Mouse (Mus musculus) forebrain, embryonic 15.5 days (tissue): ENCODE results near the gene Smg6. TPM values are rescaled to one million over a fixed set of nuclear protein-coding genes. Genes with fewer than 3 reads are reported as not detected.

Source experiments
- ATAC-seq: fragments of 200-750 bp; cut with Nextera tagmentation; replicated peaks from 2 replicates; pipeline ENCODE4 v1.8.0; 2017; ENCODE audit warnings: mild to moderate bottlenecking, moderate TSS enrichment, moderate library complexity
- H3K27ac ChIP-seq: fragments of 300-500 bp; sonication (generic); replicated peaks from 2 replicates; pipeline ENCODE4 v1.5.1; 2015; ENCODE audit warnings: mild to moderate bottlenecking, inconsistent platforms
- H3K27me3 ChIP-seq: fragments of 300-500 bp; sonication (generic); 2 replicates; pipeline ENCODE4 v1.6.1; 2015; ENCODE audit warnings: inconsistent platforms
- H3K36me3 ChIP-seq: fragments of 300-500 bp; sonication (generic); 2 replicates; pipeline ENCODE4 v1.6.1; 2015; ENCODE audit warnings: mild to moderate bottlenecking, inconsistent platforms
- H3K4me1 ChIP-seq: fragments of 300-500 bp; sonication (generic); 2 replicates; pipeline ENCODE4 v1.6.1; 2015; ENCODE audit warnings: inconsistent platforms
- H3K4me2 ChIP-seq: fragments of 300-500 bp; sonication (generic); replicated peaks from 2 replicates; pipeline ENCODE4 v1.6.1; 2015; ENCODE audit warnings: mild to moderate bottlenecking, inconsistent platforms
- H3K4me3 ChIP-seq: fragments of 300-500 bp; sonication (generic); 2 replicates; pipeline ENCODE4 v1.5.1; 2015; ENCODE audit warnings: mild to moderate bottlenecking, inconsistent platforms
- H3K9ac ChIP-seq: fragments of 300-500 bp; sonication (generic); replicated peaks from 2 replicates; pipeline ENCODE4 v1.6.1; 2015; ENCODE audit warnings: mild to moderate bottlenecking, inconsistent platforms
- H3K9me3 ChIP-seq: fragments of 300-500 bp; sonication (generic); 2 replicates; pipeline ENCODE4 v1.6.1; 2016; ENCODE audit warnings: inconsistent platforms
- WGBS: fragments of 180-500 bp; shearing (Covaris S2); methylation state at CpG from one replicate; pipeline ENCODE4 v1.1.7; 2015; ENCODE audit warnings: mixed read lengths; 5-methylcytosine and 5-hydroxymethylcytosine counted together
- polyA plus RNA-seq: library from polyadenylated mRNA; unstranded; fragments of >200 nt; fragmentation: Nextera tagmentation; extraction: Ambion mirVana; gene quantifications from 2 replicates; pipeline ENCODE4 v1.2.1, GENCODE M21; 2015

Smg6 gene
- polyA plus RNA-seq, 1 experiment from 2014 or later, result 18.4 TPM

DNA sequence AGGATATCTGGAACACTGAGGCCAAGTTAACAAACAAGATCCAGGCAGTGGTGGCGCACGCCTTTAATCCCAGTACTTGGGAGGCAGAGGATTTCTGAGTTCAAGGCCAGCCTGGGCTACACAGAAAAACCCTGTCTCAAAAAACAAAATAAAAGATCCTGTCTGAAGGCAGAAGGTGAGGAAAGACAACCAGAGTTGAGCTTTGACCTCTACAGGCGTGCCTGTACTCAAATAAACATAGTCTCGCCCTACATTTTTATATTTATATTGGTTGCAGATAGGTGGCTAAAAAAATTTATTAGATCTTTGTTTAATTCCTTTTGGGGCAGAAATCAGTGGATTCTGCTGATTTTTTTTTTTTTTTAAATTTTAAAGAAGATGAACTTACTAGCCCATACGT, 23.2 kb upstream of the Smg6 start:
- WGBS, result 93% methylated on average over 5 of the region's 5 CpGs
- Histone ChIP-seq H3K36me3 (peaks cover 74% of the 10 kb centered on the region), H3K4me1 (peaks cover 8% of the 10 kb centered on the region), H3K9me3 (no peaks in the 10 kb centered on the region), H3K9ac (no peak overlapping the region), H3K4me2 (no peak overlapping the region), H3K4me3 (no peak overlapping the region), H3K27me3 (no peaks in the 10 kb centered on the region), H3K27ac (no peak overlapping the region)
- no peak for ATAC-seq

DNA sequence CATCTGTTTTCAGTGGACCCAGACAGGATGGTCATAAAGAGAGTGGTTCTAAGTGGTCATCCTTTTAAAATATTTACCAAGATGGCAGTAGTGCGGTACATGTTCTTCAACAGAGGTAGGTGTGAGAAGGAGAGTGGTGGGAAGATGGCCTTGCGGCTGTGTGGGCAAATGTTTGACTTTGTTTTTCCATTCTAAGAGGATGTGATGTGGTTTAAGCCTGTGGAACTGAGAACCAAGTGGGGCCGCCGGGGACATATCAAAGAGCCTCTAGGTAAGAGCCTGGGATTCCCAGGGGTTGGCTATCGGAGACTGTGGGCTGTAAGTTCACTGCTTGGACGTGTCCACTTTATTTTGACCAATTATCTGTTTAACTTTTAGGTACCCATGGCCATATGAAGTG, 17.8 kb upstream of the Smg6 start:
- Histone ChIP-seq H3K27ac (no peak overlapping the region), H3K9ac (no peak overlapping the region), H3K9me3 (no peaks in the 10 kb centered on the region), H3K36me3 (peaks cover 79% of the 10 kb centered on the region), H3K27me3 (no peaks in the 10 kb centered on the region), H3K4me1 (no peaks in the 10 kb centered on the region), H3K4me2 (no peak overlapping the region), H3K4me3 (no peak overlapping the region)
- ATAC-seq, result no peak
- 95% methylated on average over 6 of the region's 6 CpGs for WGBS

DNA sequence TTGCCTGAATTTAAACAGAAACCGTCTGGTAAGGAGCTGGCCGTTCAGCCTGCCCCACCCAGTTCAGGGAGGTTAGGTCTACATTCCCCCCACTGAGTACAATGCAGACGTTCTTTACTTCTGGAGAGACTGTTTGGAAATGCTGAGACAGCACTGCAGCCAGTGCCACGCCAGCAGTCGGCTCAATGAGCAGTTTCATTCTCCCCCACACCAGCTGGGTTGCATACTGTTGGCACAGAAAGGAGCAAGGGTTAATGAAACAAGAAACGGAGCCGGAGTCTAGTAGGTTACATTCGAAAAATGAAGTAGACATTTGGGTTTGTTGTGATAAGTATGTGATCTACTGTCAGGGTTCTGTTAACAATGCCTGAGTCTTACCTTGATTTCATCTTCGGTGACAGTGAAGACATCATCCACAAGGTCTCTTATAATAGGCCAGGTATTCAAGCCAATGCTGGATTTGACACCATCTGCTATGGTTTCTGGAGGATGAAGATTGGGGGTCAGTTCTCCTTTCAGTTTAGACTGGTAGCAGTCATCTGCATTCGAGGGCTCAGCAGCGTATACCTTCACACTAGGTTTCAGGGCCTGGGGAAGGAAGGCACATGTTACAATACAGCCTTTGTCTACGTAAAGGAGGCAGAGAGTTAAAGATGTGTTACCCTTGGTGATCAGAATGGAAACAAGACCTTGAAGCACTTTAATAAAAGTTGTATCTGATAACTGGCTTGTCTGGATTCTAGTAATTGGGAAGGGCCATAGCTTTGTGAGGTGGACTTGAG, 16.8 kb upstream of the Smg6 start:
- Histone ChIP-seq H3K4me3 (no peak overlapping the region), H3K4me1 (no peaks in the 10 kb centered on the region), H3K27me3 (no peaks in the 10 kb centered on the region), H3K9ac (no peak overlapping the region), H3K36me3 (peaks cover 70% of the 10 kb centered on the region), H3K27ac (no peak overlapping the region), H3K9me3 (no peaks in the 10 kb centered on the region), H3K4me2 (no peak overlapping the region)
- no peak for ATAC-seq
- WGBS, result 87% methylated on average over 12 of the region's 12 CpGs

DNA sequence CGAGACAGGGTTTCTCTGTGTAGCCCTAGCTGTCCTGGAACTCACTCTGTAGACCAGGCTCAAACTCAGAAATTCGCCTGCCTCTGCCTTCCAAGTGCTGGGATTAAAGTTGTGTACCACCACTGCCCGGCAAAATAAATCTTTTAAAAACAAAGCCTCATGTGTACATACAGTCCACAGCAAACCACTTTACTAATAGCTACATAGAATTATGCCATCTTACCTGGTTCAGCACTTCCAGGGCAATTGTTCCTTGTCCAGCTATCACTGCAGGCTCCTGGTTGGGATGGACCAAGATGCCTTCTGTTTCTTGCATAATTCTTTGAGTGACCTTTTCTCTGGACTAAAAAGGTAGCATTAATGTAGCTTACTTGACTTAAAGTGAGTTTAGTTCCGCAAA, 15.6 kb upstream of the Smg6 start:
- H3K27me3 ChIP-seq, result no peaks in the 10 kb centered on the region
- H3K4me3 ChIP-seq, result no peak overlapping the region
- H3K9ac ChIP-seq, result no peak overlapping the region
- H3K36me3 ChIP-seq, result peaks cover 58% of the 10 kb centered on the region
- H3K4me1 ChIP-seq, result no peaks in the 10 kb centered on the region
- ATAC-seq, result no peak
- WGBS, result 95% methylated on average over 4 of the region's 4 CpGs
- no peak overlapping the region for H3K4me2 ChIP-seq
- H3K27ac ChIP-seq, result no peak overlapping the region
- H3K9me3 ChIP-seq, result no peaks in the 10 kb centered on the region

DNA sequence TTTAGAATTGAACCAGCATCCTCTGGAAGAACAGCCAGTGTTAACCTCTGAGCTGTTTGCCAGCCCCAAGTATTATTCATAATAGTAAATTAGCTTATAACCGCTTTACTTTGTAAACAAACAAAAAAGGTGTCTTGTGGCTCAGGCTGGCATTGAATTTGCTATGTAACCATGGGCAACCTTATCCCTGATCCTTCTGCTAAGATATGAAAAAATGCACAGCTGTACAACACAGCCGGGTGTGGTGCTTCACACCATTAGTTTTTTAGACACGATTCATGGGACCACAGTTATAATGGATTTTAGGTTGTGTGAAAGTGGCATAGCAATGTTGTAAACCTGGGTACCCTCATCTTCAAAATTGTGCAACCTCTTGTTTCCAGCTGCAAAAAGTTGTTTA, 13.1 kb upstream of the Smg6 start:
- peaks cover 37% of the 10 kb centered on the region for H3K36me3 ChIP-seq
- WGBS, result 90% methylated on average over 3 of the region's 3 CpGs
- H3K27me3 ChIP-seq, result no peaks in the 10 kb centered on the region

DNA sequence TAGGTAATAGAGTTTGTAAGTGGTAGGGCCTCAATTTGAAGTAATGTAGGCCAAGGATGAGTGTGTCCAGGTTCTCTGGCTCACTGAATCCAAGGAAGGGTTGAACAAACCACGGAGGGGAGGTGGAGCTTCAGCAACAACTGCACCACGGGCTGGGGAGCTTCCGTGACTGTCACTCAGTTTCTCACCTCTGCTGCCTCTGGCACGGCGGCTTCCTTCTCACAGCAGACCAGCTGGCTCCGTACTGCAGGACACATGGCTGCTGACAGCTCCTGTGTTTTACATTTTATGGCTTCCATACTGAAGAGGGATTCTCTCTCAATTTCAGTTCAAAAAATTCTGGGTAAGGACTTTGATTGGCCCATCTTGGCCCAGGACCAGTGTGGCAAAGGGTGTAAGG, 6.4 kb upstream of the Smg6 start:
- Histone ChIP-seq H3K36me3 (peaks cover 24% of the 10 kb centered on the region), H3K27ac (peak overlapping the region; percentile 62), H3K9ac (no peak overlapping the region), H3K27me3 (no peaks in the 10 kb centered on the region), H3K4me1 (peaks cover 12% of the 10 kb centered on the region), H3K4me2 (no peak overlapping the region), H3K4me3 (no peak overlapping the region), H3K9me3 (no peaks in the 10 kb centered on the region)
- no peak for ATAC-seq
- 63% methylated on average over 6 of the region's 6 CpGs for WGBS

More for the DNA sequence above, 13.1 kb upstream of the Smg6 start:
- Histone ChIP-seq H3K27ac (no peak overlapping the region), H3K9ac (no peak overlapping the region), H3K9me3 (no peaks in the 10 kb centered on the region), H3K4me1 (no peaks in the 10 kb centered on the region), H3K4me3 (no peak overlapping the region), H3K4me2 (no peak overlapping the region)
- no peak for ATAC-seq

DNA sequence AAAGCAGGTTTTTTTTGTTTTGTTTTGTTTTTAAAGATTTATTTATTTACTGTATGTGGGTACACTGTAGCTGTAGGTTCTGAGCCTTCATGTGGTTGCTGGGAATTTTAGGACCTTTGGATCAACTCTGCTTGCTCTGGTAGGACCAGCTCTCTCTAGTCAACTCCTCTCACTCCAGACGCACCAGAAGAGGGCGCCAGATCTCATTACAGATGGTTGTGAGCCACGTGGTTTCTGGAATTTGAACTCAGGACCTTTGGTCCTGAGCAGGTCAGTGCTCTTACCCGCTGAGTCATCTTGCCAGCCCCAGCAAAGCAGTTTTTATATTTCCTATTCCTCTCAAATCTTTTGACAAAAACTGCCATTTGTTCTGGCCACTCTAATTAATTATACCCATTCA, 1.5 kb upstream of the Smg6 start:
- Histone ChIP-seq H3K9ac (no peak overlapping the region), H3K9me3 (no peaks in the 10 kb centered on the region), H3K4me3 (no peak overlapping the region), H3K36me3 (peaks cover 3% of the 10 kb centered on the region; the same call in 1 of the 2 replicates), H3K4me1 (peaks cover 31% of the 10 kb centered on the region), H3K4me2 (no peak overlapping the region), H3K27ac (no peak overlapping the region), H3K27me3 (no peaks in the 10 kb centered on the region)
- 62% methylated on average over 4 of the region's 4 CpGs for WGBS
- no peak for ATAC-seq

DNA sequence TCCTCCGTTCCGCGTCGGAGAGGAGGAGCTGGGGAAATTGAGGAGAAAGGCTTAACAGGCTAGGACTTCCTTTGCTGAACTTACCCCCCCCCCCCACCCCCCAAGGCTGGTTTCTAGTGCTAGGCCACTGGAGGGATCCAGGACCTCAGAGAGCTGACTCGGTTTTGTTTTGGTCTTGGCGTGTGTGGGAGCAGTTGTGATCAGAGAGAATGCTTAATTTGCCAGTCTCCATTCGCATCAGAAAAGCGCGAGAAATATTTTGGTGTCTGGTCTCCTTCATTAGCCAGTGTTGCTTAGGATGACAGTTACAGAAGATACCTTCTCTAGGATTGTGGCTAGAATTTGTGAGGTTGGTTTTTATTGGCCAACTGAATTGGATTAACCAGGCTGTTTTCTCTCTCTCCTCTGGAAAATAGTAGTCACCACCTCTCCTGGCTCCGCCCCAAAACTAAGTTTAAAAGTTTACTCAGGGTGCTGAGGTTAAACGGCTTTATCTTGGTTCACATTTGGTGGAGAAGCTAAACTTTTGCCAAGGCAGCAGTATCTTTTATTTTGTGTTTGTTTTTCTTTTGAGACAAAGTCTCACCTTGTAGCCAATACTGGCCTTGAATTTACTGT, 874 bp downstream of the Smg6 start:
- ATAC-seq, result no peak

DNA sequence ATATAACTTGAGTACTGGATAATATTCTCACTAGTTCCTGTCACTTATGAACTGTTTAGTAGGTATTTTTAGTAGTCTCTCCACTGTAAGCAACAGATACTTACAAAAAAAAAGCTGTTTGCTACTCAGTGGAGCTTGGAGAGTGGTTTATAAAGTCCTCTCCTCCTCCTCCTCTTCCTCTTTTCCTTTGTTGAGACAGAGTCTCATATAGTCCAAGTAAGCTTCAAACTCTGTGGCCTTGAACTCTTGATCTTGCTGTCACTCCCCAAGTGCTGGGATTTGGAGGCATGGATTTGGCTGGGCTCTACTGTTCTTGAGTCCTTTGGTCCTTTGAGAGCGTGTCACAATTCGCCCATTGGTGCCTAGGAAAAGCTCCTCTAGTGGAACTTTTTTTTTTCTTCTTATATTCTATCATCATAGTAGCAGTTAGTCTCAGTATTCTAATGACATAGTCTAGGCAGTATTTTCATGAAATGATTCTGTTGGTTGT, 1.7 kb downstream of the Smg6 start:
- Histone ChIP-seq H3K4me2 (0 out of 2 replicates have a peak overlapping the region, but pooled peaks have one; percentile 60), H3K9ac (no peak overlapping the region)

More for the DNA sequence above, 874 bp downstream of the Smg6 start:
- H3K27me3 ChIP-seq, result no peaks in the 10 kb centered on the region
- peaks cover 5% of the 10 kb centered on the region; the same call in 1 of the 2 replicates for H3K36me3 ChIP-seq
- H3K4me2 ChIP-seq, result peak overlapping the region; percentile 60
- peak overlapping the region; percentile 97 for H3K9ac ChIP-seq
- H3K9me3 ChIP-seq, result no peaks in the 10 kb centered on the region
- peaks cover 22% of the 10 kb centered on the region for H3K4me1 ChIP-seq
- peak overlapping the region; percentile 94 for H3K4me3 ChIP-seq
- peak overlapping the region; percentile 97 for H3K27ac ChIP-seq
- WGBS, result 10% methylated on average over 11 of the region's 11 CpGs

DNA sequence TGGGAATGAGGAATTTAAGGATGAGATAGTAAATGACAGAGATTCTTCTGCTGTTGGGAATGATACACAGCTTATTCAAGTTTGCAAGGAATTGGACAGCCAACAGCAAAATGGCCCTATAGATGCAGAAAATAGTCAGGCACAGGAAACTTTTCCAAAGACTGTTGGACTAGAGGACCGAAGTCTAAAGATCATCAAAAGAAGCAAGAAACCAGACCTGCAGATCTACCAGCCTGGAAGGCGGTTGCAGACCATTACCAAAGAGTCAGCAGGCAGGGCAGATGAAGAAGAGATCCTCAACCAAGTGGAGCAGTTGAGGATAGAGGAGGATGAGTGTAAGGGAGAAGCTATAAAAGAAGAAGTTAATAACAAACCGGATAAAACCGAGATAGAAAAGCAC, 3.5 kb downstream of the Smg6 start:
- no peaks in the 10 kb centered on the region for H3K27me3 ChIP-seq
- WGBS, result 92% methylated on average over 4 of the region's 4 CpGs
- H3K36me3 ChIP-seq, result peaks cover 27% of the 10 kb centered on the region
- H3K4me3 ChIP-seq, result no peak overlapping the region
- H3K27ac ChIP-seq, result no peak overlapping the region
- no peaks in the 10 kb centered on the region for H3K9me3 ChIP-seq
- H3K9ac ChIP-seq, result no peak overlapping the region
- H3K4me1 ChIP-seq, result peaks cover 20% of the 10 kb centered on the region
- ATAC-seq, result no peak
- no peak overlapping the region for H3K4me2 ChIP-seq

More for the DNA sequence above, 1.7 kb downstream of the Smg6 start:
- H3K36me3 ChIP-seq, result peaks cover 9% of the 10 kb centered on the region
- WGBS, result 96% methylated on average over 2 of the region's 2 CpGs
- no peak overlapping the region for H3K4me3 ChIP-seq
- H3K4me1 ChIP-seq, result peaks cover 22% of the 10 kb centered on the region
- no peaks in the 10 kb centered on the region for H3K9me3 ChIP-seq
- H3K27ac ChIP-seq, result no peak overlapping the region
- H3K27me3 ChIP-seq, result no peaks in the 10 kb centered on the region
- ATAC-seq, result no peak

DNA sequence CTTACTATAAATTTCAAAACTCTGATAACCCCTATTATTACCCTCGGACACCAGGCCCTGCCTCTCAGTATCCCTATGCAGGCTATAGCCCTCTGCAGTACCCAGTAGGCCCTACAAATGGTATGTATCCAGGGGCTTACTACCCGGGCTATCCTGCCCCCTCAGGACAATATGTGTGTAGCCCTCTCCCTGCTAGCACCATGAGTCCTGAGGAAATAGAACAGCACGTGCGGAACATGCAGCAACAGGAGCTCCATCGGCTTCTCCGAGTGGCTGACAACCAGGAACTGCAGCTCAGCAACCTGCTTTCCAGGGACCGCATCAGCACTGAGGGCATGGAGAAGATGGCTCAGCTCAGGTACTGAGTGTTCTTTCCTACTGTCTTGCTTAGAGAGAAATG, 4.8 kb downstream of the Smg6 start:
- no peak overlapping the region for H3K27ac ChIP-seq
- H3K4me1 ChIP-seq, result peaks cover 12% of the 10 kb centered on the region
- H3K36me3 ChIP-seq, result peaks cover 39% of the 10 kb centered on the region
- no peaks in the 10 kb centered on the region for H3K9me3 ChIP-seq
- no peak overlapping the region for H3K4me3 ChIP-seq
- no peak for ATAC-seq
- H3K27me3 ChIP-seq, result no peaks in the 10 kb centered on the region
- no peak overlapping the region for H3K4me2 ChIP-seq
- no peak overlapping the region for H3K9ac ChIP-seq
- WGBS, result 92% methylated on average over 7 of the region's 7 CpGs

DNA sequence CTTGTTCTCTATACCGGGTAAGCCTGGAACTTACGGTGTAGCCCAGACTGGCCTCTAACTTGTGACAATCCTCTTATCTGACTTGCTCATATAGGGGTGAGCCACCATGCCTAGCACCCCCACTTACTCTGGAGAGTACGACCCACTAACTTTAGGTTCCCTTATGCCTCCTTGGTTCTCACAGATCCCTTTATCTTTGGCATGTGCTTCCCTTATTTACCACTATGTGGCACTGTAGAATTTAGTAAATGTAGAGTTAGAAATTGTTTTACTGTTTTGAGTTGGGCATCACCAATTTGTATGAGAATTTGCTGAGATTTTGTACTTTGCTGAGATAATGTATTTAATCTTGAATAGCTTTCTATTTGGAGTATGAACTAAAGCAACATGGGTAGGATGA, 20.7 kb downstream of the Smg6 start:
- Histone ChIP-seq H3K4me3 (no peak overlapping the region), H3K27ac (no peak overlapping the region), H3K4me1 (no peaks in the 10 kb centered on the region), H3K27me3 (no peaks in the 10 kb centered on the region), H3K4me2 (no peak overlapping the region), H3K36me3 (peaks cover 38% of the 10 kb centered on the region; the same call in 1 of the 2 replicates), H3K9ac (no peak overlapping the region), H3K9me3 (no peaks in the 10 kb centered on the region)
- 76% methylated on average over 3 of the region's 3 CpGs for WGBS
- no peak for ATAC-seq
